Mouse (Mus musculus) bone marrow macrophage, adult 2 months (primary cell): ENCODE results near the gene Srl.

ENCODE experiments used
- CTCF ChIP-seq: IDR thresholded peaks from 2 replicates; pipeline ENCODE4 v1.5.1; 2012; ENCODE audit warnings: low read depth, mild to moderate bottlenecking, low read length, moderate library complexity
- POLR2A ChIP-seq: IDR thresholded peaks from 2 replicates; pipeline ENCODE4 v1.6.1; 2012; ENCODE audit warnings: mild to moderate bottlenecking, low read depth, low read length, borderline replicate concordance

DNA sequence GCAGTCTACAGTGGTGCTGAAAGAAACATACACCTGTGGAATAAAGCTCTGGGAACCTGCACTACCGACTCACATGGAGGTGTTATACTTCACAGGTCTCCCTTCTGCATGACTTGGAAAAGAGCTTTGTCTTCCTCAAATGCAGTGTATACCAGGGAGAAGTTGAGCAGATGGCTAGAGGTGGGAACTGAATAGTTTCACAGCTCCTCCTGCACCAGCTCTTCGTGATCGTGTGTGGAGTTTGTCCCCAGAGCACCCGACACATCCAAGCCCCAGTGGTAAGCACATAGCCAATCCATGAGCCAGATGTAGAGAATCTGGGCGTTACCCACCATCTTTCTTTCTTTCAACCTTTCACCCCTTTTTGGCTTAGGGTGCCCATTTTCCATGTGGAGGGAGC lies 111.4 kb downstream of the Srl start:
- TF ChIP-seq CTCF (no peak), POLR2A (no peak)
